Mouse (Mus musculus) left cerebral cortex, adult 11 months (tissue): ENCODE data around the gene Gpr155.

ENCODE experiments used
- DNase-seq: peaks from one replicate; pipeline ENCODE4 v3.0.0; 2022; ENCODE audit warnings: low spot score

Gpr155 gene

DNA sequence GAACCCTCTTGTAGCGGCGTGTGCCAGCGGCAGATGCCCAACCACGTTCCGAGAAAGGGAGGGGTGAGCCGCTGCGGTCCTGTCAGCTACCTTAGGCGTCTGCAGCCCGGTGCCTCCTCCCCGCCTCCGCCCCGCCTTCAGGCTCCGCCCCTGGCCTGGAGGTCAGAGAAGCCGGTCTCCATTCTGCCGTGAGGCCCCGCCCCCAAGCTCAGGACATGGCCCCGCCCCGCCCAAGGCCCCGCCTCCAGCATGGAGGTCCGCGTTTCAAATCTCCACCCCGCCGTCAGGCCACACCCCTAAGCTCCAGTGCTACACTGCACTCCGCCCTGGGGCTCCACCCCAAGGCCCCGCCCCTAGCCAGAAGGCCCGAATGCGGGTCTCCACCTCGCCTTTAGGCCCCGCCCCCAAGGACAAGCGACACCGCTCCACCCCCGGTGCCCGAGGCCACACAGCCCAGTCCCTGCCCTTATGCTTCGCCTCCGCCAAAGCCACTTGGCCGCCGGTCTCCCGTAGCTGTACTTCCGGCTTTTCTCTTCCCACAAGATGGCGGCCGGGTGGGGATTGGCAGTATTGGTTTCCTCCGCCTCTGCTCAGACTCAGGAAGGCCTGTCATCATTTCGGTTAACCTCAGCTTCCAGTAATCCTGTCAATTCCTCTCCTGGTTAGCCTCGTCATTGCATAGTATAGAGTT is at the start of gene Gpr155:
TSS of gene Gpr155 (minus strand) at position 217 of the 691 bp plus-strand sequence.
- peak; percentile 99 for DNase-seq

DNA sequence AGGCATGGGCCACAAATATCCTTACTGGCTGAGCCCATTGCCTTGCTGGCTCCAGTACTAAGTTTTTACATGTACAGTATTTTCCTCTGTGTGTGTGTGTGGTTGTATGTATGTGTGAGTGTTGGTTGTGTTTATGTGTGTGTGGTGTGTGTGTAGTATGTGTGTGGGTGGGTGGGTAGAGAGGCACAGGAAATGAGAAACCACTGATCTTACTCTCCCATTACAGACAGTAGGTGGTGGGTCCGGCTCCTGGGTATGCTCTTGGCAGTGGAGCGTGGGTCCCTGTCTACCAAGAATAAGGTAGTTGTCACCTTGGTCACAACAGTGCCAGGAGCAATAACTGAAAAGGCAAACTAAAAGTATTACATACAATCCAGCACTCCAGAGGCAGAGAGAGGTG is 49.5 kb upstream of the Gpr155 start:
- DNase-seq = no peak

DNA sequence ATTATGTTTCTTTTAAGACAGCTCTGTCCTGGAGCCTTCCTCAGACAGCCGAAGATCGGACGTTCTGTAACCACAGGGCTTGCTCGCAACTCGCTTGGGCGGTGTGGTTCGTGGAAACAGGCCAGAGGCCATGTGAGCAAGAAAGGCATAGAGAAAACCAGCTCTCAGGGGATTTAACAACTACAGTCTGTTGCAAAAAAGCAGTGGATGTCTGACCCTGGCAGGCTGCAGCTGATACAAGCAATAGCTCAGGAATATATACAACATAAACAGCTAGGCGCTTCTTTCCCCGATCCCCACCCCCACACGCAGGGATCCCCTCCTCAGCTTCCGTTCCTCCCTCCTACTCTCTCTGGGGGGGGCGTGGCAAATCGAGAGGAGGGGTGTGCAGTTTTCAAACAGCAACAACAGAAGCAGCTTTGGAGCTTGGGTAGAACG is 45.6 kb upstream of the Gpr155 start:
- DNase-seq = no peak

DNA sequence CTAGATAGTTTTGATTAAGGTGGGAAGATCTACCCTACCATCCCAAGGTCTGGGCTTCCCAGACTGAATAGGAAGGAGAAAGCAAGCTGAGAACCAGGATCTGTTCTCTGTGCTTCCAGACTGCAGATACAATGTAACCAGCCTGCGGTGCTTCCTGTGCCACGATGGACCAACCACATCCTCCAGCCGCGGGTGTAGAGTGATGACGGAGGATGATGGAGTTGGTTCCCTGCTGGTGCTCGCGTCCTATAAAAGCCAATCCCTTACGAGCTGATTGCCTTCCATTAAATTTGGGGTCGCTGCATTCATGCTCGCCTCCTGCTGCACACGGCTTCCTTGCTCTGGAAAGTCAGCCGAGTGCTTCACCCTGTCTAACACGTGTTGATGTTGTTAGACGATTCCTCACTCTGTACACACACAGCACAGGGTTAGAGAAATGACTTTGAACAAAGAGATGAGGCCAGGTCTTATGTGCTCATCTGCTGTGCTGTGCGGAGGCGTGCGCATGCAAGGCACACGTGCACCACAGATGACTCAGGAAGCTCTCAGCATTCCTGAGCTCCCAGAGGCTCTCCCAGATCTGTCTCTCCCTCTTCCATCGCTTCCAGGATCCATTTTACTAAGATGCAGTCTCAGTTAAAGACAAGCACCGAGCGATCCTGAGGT is 42.6 kb upstream of the Gpr155 start:
- DNase-seq = peak; percentile 63

DNA sequence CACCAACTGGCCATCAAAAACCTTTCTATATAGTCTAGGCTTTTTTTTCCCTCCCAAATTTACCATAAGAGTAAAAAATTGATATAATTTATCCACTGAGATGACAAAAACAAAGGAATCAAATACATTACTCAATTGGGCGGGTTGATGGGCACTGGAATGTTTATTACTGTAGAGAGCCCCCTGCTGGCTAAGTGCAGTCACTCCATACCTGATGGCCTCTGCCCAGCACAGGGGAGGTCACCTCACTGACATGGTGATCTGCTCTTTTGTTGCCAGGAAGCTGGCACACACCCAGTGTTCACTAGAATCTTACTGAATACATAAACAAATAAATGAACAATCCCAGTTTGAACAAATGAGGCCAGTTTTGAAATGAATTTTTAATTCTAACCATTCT is 40.9 kb upstream of the Gpr155 start:
- DNase-seq = no peak

DNA sequence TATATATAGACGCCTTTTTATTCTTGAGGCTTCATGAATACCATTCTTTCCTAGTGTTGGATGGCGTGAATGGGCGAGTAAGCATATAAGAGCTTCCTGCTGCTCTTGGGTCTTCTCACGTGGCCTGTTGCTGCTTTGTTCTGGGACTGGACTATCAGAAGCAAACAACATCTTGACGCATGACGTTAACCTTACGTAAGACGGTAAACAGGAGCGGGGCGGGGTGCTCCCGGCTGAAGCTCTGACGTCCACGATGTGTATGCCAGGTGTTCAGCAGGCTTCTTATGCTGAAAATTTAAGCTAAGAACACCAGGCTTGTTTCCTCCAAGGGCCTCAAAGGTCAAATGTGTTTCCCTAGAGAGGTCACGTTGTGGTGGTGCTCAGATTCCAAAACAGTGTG is 39.5 kb upstream of the Gpr155 start:
- DNase-seq = no peak

DNA sequence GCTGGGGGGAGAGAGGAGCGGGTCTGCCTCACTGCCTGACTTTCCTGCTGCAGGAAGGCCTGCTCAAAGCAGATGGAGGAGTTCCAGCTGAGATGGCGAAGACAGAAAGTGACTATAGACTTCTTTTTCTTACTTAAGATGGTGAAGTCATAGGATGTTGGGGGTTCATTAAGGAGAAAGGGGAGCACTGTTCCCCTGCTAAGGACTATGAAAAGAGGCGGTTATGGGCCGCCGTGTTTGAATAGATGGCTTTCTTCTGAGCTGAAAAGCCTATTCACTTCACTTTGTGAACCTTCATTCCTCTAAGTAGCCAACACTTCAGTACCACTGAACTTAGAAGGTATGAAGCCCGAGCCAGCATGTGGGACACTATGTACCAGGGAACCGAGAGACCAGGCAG is 33.4 kb upstream of the Gpr155 start:
- no peak for DNase-seq

DNA sequence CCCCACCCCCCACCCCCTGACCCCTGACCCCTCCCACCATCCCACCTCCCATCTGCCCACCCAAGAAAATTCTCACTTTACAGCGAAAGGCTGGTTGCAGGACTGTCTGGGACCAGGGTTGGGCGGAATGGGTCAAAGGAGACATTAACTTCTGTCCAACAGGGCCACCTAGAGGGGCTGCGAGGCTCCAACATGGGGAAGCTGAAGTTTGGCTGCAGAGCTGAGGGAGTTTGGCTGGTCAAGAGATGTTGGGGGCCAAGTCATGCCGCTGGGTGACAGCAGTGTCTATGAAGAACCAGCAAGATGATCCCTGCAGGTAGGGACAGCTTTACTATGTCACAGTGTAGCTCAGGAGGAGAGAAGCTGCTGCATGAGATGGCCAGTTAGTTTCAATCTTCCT is 32.9 kb upstream of the Gpr155 start:
- no peak for DNase-seq

DNA sequence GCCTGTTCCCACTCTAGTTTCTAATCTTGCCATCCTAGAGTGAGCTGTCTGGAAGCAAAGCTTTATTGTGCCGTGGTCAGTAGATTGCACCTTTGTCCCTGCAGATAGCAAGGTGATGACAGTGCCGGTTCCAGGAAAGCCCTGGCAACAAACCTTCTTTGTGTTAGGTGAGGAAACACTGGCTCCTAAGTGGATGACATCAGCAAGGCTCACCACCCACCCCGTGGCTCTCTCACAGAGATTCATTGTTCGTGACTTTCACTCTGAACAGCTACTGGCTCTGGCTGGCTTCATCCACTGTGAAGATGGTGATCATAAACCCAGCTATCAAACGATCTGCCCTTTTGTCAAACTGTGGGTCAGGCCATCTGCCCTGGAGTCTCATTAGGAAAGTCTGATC is 29.5 kb upstream of the Gpr155 start:
- no peak for DNase-seq

DNA sequence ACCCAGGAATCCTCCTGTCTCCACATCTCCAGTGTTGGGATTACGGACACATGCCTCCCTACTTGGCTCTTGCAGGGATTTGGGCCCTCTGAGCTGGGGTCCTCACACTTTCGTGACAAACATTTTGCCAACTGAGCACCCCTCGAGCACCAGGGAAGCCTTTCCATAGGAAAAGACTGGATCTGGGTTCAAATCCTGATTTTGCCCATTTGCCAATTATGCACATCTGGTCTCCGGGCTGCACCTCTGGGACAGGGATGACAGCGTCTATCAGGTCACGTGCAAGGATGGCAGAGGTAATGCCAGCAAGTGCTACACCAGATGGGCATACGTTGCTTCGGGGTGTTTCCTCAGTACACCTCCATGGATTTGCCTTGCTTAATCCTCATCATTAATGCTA is 23.7 kb upstream of the Gpr155 start:
- no peak for DNase-seq

DNA sequence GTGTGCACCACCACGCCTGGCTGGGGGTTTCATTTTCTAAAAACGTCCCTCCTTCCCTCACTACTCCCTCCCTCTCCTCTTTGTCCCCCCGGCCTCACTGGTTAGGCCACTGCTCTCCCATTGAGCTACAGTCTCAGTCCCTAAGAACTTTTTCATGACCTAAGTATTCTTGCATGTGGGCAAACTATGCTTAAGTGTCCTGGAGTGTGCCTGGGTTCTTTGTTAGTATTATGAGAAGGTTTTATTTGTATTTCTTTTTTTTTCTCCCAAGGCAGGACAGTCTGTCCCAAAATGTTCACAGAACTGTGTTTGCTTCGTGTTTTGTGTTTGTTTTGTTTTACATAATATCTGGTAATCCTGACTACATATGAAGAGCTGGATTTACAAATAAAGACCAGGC is 21.3 kb upstream of the Gpr155 start:
- no peak for DNase-seq

DNA sequence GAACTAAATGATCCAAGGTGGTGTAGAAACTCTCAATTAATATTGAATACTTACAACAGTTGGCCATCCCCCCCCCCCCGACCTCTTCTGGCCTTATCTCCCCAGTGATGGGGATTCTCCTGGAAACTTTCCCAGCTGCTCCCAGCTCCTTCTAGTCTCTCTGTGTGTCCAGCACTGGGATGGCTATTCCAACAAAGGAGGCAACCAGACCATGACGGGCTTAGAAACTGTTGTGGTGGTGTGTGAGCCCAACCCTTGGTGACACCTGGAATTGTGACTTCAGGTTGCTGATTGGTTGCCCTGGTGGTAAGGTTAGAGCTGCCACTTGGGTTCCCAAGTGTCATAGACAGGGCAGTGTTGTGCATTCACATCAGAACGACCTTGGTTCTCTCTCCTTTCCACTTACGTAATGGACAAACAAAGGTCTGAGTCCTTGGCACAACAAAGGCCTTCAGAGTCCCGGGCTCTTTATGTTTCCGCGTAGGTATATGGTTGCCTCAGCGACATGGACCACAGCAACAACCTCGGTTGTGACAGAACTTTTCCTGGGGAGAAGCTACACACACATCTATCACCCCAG is 20.1 kb upstream of the Gpr155 start:
- no peak for DNase-seq

DNA sequence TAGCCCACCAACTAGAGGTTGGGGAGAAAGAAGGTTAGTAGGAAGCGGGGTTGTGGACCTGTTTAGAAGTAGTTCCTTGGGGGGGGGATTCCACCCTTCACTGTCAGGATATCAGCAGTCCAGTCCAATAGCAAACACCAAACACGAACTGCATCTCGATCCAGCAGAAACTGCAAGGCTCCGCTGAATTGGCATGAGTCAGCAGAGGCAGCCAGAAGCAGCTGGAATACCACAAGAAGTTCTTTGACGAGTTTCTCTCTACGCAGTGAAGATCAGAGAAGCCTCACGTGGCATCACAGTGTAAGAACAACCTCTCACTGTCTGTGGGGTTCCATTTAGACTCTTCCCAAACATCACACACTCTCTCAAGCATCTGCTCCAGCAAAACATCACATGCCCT is 18.6 kb upstream of the Gpr155 start:
- DNase-seq = no peak

DNA sequence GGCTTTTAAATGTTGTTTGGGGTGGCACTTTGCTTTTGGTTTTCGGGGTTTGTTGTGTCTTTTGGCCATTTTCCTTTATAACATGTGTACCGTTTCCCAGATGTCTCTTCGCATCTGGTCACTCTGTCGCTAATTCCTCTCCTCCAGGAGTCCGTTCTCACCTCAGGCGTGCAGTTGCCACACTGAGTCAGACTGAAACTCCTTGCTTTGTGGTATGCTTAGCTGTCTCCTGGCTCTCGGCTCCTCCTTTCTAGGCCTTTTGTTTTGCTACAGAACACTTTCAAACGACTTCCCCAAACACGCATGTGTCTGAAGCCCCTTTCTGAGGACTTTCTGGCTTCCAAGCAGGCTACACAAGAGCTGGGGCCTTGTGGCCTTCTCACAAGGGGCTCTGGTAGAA is 18.1 kb upstream of the Gpr155 start:
- no peak for DNase-seq

DNA sequence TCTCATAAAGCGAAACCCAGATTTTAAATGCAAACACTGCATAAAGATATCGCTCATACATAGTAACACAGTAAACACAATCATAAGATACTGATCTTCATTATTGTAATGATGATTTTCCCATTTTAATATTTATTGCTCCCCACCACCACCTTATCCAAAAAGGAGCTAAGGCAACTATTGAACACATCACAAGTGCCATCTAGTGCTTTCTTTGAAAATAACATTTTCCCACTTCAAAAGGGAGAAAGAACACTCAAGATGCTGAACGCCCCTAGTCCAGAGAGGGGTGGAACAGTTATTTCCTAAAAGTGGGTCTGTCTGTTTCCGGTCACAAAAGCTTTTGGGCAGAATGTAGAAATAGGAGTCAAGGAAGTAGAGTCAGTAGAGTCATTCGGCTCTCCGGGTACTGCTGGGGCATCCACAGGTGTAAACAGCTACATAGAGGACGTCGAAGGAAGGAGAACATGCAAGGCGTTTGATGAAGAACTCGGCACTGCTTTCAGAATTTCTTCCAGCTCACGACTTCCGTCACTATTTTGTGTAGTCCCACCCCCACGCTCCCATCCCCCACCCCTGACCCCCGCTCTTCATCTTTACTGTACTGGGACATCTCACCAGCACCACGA is 17.1 kb upstream of the Gpr155 start:
- DNase-seq = no peak

DNA sequence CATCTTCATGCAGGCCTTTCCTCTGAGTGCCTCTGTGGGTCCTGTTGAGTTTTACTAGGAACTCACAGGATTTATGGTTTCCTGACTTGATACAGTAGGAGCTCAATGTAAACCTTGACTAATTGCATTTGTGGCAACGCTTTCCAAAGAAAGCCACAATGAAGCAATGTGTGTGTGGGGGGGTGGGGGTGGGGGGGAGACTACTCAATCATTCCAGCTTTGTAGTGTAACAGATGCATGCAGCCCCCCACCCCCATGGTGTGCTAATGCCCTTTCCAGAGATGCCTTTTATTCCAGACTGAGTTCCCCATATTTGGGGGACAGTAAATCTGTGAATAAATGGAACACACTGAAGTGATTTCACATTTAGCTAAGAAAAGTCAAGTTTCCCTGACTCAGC is 15.3 kb upstream of the Gpr155 start:
- DNase-seq = no peak

DNA sequence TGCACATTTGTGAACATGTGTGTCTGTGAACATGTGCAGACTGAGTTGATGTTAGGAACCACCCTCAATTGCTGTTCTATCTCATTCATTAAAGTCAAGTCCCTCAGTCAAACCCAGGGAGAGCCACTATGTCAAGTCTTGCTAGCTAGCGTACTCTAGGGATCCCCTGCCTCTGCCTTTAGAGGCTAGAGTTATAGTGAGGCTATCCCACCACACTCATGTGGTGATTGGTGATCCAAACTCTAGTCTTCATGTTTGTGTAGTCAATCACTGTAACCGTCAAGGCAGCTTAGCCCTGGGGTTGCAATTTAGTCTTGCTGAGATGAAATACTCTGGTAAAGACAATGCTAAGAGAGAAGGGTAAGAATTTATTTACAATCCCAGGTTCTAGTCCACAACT is 11.1 kb upstream of the Gpr155 start:
- no peak for DNase-seq

DNA sequence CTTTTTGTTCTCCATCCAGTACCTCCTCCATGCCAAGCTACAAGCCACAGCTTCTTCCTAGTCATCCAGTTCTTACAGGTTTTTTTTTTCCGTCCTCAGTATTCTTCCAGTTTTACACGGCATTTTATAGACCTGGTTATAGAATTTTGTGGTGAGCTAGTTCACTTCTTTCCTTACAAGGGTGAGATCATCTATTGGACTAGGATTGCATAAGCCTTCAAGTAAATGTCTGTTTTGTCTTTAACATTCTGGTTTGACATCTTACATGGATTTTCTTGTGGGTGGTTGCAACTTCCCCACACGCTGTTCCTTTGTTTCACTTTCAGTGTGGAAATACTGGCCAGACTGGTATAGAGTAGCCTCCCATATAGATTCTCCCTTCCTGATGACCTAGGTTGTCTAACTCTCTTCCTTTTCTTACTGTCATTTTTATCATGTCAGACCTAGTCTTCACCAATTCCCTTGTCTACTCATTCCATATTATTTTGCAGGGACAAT is 10.5 kb upstream of the Gpr155 start:
- no peak for DNase-seq

DNA sequence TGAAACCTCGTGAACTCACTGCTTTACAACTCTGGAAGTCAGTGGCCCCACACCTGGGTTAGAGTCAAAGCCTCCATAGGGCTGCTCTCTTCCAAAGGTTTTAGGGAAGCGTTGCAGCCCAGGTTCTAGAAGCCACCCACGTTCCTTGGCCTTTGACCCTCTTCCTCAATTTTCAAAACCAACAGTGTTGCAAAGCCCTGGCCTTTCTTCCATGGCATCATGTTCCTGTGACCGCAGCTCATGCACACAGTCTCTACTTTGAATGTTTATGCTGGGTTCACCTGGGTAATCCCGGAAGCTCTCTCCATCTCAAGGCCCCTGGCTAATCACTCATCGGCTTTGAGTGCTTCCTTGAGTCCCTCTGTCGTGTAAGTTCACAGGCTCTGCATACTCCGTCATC is 9.1 kb upstream of the Gpr155 start:
- DNase-seq = no peak

DNA sequence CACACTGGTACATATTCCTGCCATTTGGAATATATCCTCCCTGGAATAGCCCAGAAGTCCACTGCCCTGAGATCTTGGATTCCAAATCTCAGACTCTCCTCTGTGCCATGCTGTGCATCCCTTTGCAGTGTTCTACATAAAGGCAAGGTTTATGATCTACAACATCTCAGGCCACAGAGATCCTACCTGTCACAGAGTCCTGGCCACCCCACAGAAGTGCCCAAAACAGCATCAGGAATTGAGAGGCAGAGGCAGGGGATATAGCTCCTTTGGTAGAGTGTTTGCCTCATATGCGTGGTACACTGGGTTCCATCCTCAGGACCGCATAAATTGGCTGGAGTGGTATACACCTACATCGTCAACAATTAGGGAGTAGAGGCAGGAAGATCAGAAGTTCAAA is 8.1 kb upstream of the Gpr155 start:
- no peak for DNase-seq

DNA sequence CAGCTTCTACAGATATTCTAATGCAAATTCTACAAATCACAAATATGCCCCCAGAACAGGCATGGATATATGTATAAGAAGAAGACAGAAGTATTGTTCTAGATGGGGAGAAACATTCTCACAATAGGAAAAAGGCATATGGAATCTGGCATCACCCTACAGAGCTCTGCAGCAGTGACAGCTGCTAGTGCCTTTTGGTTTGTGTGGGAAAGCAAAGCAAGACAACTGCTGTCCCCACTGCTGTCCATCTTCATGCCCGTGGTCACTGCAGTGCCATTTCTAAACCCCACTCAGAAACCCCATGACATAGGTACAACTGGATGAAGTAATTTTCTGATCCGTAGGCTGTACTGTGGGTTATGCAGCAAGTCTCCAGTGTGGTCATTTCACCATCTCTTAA is 6.4 kb upstream of the Gpr155 start:
- no peak for DNase-seq

DNA sequence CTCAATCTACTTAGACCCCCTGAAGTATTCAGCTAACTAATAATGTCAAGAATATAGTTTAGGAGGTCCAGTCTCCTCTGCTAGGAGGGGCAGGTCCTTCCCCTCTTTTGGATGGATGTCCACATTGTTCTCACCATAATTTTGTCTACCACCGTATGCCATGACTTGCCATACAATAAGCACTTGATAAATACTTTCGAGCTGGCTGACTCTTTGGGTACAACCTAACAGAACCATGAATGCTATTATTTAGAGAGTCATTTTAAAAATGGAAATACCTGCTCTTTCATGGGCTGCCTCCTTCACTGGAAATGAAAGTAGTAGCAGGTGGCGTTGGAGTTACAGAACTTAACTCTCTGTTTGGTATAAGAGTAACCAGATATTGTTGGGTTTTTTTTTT is 3.6 kb upstream of the Gpr155 start:
- DNase-seq = no peak

DNA sequence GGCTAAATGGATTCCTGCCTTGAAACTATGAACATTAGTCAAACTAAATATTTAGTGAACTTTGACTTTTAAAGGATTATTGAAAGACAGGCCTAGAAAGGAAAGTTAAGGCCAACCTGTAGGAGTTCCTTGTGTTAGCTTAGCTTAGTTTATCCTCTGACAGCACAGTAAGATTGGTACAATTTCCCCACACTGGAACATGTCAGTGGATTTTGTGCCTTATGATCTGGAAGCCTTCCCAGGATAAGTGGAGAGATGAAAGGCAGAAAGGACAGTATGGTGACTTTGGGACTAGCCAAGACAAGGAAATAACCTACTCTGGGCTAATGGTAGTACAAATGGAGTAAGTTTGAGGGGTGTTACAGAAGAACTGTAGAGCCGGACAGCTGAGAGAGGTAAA is 1.4 kb upstream of the Gpr155 start:
- no peak for DNase-seq
